Mouse (Mus musculus) C2C12 (cell line): ENCODE measurements around the gene Timm23. TPM values are rescaled to one million over a fixed set of nuclear protein-coding genes. Genes with fewer than 3 reads are reported as not detected.

ENCODE experiments used
- H3K27me3 ChIP-seq: one replicate; pipeline ENCODE4 v1.6.1; 2011; ENCODE audit not compliant: control insufficient read depth, insufficient read depth, insufficient read length
- H3K36me3 ChIP-seq: one replicate; pipeline ENCODE4 v1.6.1; 2011; ENCODE audit not compliant: control insufficient read depth, insufficient read depth
- H3K4me3 ChIP-seq: one replicate; pipeline ENCODE4 v1.5.1; 2011; ENCODE audit warnings: mild to moderate bottlenecking, control low read depth; ENCODE audit not compliant: poor library complexity, insufficient read depth, severe bottlenecking
- H3K79me2 ChIP-seq: one replicate; pipeline ENCODE4 v1.6.1; 2011; ENCODE audit not compliant: control insufficient read depth, insufficient read depth
- H3K79me3 ChIP-seq: one replicate; pipeline ENCODE4 v1.6.1; 2011; ENCODE audit warnings: low read depth, control low read depth
- H3ac ChIP-seq: one replicate; pipeline ENCODE3; 2011; ENCODE audit warnings: low read depth; ENCODE audit not compliant: control insufficient read depth, insufficient read length
- CEBPB ChIP-seq: IDR thresholded peaks from one replicate; pipeline ENCODE4 v1.6.1; 2011; ENCODE audit warnings: low read depth, mild to moderate bottlenecking, control low read depth, moderate library complexity
- CTCF ChIP-seq: IDR thresholded peaks from one replicate; pipeline ENCODE4 v1.5.1; 2011; ENCODE audit not compliant: control insufficient read depth, insufficient read depth, insufficient read length
- FOSL1 ChIP-seq: IDR thresholded peaks from one replicate; pipeline ENCODE4 v1.8.0; 2011; ENCODE audit warnings: mild to moderate bottlenecking, low read length; ENCODE audit not compliant: poor library complexity, insufficient read depth, severe bottlenecking
- MAX ChIP-seq: IDR thresholded peaks from one replicate; pipeline ENCODE4 v1.6.1; 2011; ENCODE audit warnings: mild to moderate bottlenecking, control low read depth
- MYOD1 ChIP-seq: IDR thresholded peaks from one replicate; pipeline ENCODE4 v1.6.1; 2011; ENCODE audit warnings: low read depth; ENCODE audit not compliant: control insufficient read depth, insufficient read length
- MYOG ChIP-seq: IDR thresholded peaks from one replicate; pipeline ENCODE4 v1.6.1; 2011; ENCODE audit not compliant: control insufficient read depth, insufficient read length; ENCODE audit errors: extremely low read depth
- USF1 ChIP-seq: IDR thresholded peaks from one replicate; pipeline ENCODE4 v1.6.1; 2011; ENCODE audit warnings: low read depth, mild to moderate bottlenecking, control low read depth, moderate library complexity
- polyA plus RNA-seq: library from polyadenylated mRNA; unstranded; fragments of >200 nt; fragmentation: generic; extraction: Trizol; gene quantifications from one replicate; pipeline ENCODE4 v1.2.1, GENCODE M21; 2012; ENCODE audit warnings: missing spikeins

The Timm23 gene
- polyA plus RNA-seq, 1 experiment: 300 TPM

GRCm38 (mm10) chr14:32159150-32159670 lies 42.5 kb downstream of the Timm23 start:
- Histone ChIP-seq H3K36me3 (no peaks in the 10 kb centered on the region), H3K79me2 (peaks cover 43% of the 10 kb centered on the region), H3ac (no peak overlapping the region), H3K79me3 (peaks cover 39% of the 10 kb centered on the region), H3K27me3 (no peaks in the 10 kb centered on the region), H3K4me3 (peak overlapping the region; percentile 74)
- TF ChIP-seq MAX: peak; percentile 9
- no peak for TF ChIP-seq MYOD1

- Histone ChIP-seq H3K79me3 (no peaks in the 10 kb centered on the region), H3K27me3 (no peaks in the 10 kb centered on the region), H3ac (no peak overlapping the region), H3K36me3 (no peaks in the 10 kb centered on the region), H3K4me3 (no peak overlapping the region), H3K79me2 (no peaks in the 10 kb centered on the region)
- TF ChIP-seq FOSL1: no peak
- TF ChIP-seq MYOG: no peak
- no peak for TF ChIP-seq MAX
- no peak for TF ChIP-seq CEBPB
- no peak for TF ChIP-seq MYOD1
- no peak for TF ChIP-seq USF1
- no peak for TF ChIP-seq CTCF
Observed at GRCm38 (mm10) chr14:32154758-32155157, 46.9 kb downstream of the Timm23 start.

- TF ChIP-seq CEBPB: no peak
- no peak for TF ChIP-seq CTCF
- TF ChIP-seq MYOG: no peak
- TF ChIP-seq MAX: no peak
- no peak for TF ChIP-seq MYOD1
- Histone ChIP-seq H3K79me3 (no peaks in the 10 kb centered on the region), H3K79me2 (no peaks in the 10 kb centered on the region), H3K36me3 (no peaks in the 10 kb centered on the region), H3K27me3 (peaks cover 4% of the 10 kb centered on the region), H3K4me3 (no peak overlapping the region), H3ac (no peak overlapping the region)
Observed at GRCm38 (mm10) chr14:32153156-32153555, 48.5 kb downstream of the Timm23 start.

GRCm38 (mm10) chr14:32152243-32152965 lies 49.3 kb downstream of the Timm23 start:
- H3K36me3 ChIP-seq: no peaks in the 10 kb centered on the region
- no peaks in the 10 kb centered on the region for H3K79me3 ChIP-seq

GRCm38 (mm10) chr14:32150872-32151271 lies 50.8 kb downstream of the Timm23 start:
- no peaks in the 10 kb centered on the region for H3K36me3 ChIP-seq
- TF ChIP-seq MAX: no peak
- TF ChIP-seq USF1: no peak
- TF ChIP-seq FOSL1: no peak
- no peak for TF ChIP-seq CTCF
- TF ChIP-seq CEBPB: no peak
- no peak for TF ChIP-seq MYOG
- TF ChIP-seq MYOD1: no peak
- H3K4me3 ChIP-seq: no peak overlapping the region
- H3K79me3 ChIP-seq: no peaks in the 10 kb centered on the region
- no peak overlapping the region for H3ac ChIP-seq
- no peaks in the 10 kb centered on the region for H3K79me2 ChIP-seq
- peaks cover 4% of the 10 kb centered on the region for H3K27me3 ChIP-seq

More at GRCm38 (mm10) chr14:32152243-32152965, 49.3 kb downstream of the Timm23 start:
- H3K79me2 ChIP-seq: no peaks in the 10 kb centered on the region
- H3K27me3 ChIP-seq: peaks cover 4% of the 10 kb centered on the region
- H3K4me3 ChIP-seq: no peak overlapping the region
- no peak for TF ChIP-seq MAX
- TF ChIP-seq FOSL1: no peak
- TF ChIP-seq MYOG: no peak
- TF ChIP-seq CTCF: no peak
- TF ChIP-seq MYOD1: no peak
- no peak for TF ChIP-seq USF1
- H3ac ChIP-seq: no peak overlapping the region

- TF ChIP-seq FOSL1: no peak
- TF ChIP-seq MYOD1: no peak
- TF ChIP-seq MYOG: no peak
- TF ChIP-seq MAX: no peak
- no peak for TF ChIP-seq CTCF
- TF ChIP-seq CEBPB: no peak
- no peak for TF ChIP-seq USF1
- no peaks in the 10 kb centered on the region for H3K79me2 ChIP-seq
- H3K79me3 ChIP-seq: no peaks in the 10 kb centered on the region
- no peaks in the 10 kb centered on the region for H3K36me3 ChIP-seq
- H3ac ChIP-seq: no peak overlapping the region
- peaks cover 4% of the 10 kb centered on the region for H3K27me3 ChIP-seq
- H3K4me3 ChIP-seq: no peak overlapping the region
Observed at GRCm38 (mm10) chr14:32146578-32146977, 55.1 kb downstream of the Timm23 start.
